Mouse (Mus musculus): ENCODE measurements around the gene Clec16a. TPM values are rescaled to one million over a fixed set of nuclear protein-coding genes. Genes with fewer than 3 reads are reported as not detected.

Clec16a gene
- total and polyA plus RNA-seq, 3 experiments: 20.0 to 24.2 (median 20.5) TPM

DNA sequence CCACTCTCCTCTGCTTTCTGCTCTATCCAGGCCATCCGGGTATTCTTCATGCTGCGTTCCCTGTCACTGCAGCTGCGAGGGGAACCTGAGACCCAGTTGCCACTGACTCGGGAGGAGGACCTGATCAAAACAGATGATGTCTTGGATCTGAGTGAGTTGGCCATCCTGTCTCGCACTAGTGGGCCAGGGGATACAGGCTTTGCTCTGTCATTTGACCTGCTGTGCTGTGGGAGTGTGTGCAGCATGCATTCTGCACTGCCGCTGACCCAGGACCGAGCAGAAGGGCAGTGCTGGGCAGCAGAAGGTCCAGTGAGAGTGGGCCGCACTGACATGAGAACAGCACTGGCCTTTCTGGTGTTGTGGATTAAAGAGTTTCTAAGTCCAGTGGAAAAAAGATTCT lies 99.6 kb downstream of the Clec16a start:
- no peak for TF ChIP-seq HCFC1 (IDR thresholded peaks at IDR 0.05; ENCODE audit: low read depth, low read length)
- TF ChIP-seq TBP (conservative IDR thresholded peaks at IDR 0.05; ENCODE audit: low read depth, low read length): no peak
- peaks cover 2 to 22% of the 10 kb centered on the region in 2 experiments for H3K4me1 ChIP-seq (ENCODE audit: control insufficient read depth in 1 of 2, insufficient read depth in 2 of 2)
- no peaks in the 10 kb centered on the region for H3K9me3 ChIP-seq (replicated peaks; ENCODE audit: low read length)
- no peaks in the 10 kb centered on the region for H3K79me2 ChIP-seq (replicated peaks; ENCODE audit: control insufficient read depth, extremely low read depth, insufficient read depth, poor library complexity, severe bottlenecking)
- no peak overlapping the region for H3K4me2 ChIP-seq (ENCODE audit: insufficient read depth, low read depth, poor library complexity, severe bottlenecking)
- no peaks in the 10 kb centered on the region for H3K27me3 ChIP-seq (replicated peaks)
- no peak overlapping the region for H3K27ac ChIP-seq (ENCODE audit: insufficient read depth, low read depth)
- peaks cover 0 to 11% of the 10 kb centered on the region in 2 experiments for H3K36me3 ChIP-seq (replicated peaks in 1 of 2; ENCODE audit: control insufficient read depth in 1 of 2, insufficient read depth in 1 of 2, low read length in 1 of 2)
- H3K9ac ChIP-seq (ENCODE audit: insufficient read depth, low read depth): no peak overlapping the region
- in situ Hi-C loops (cut with MboI; ENCODE audit: low pct_ligation_motif_present, low pct_unique_long_range_greater_than_20kb, low sequenced_read_pairs) (no loop called here), dilution Hi-C loops (cut with MboI; ENCODE audit: extremely low pct_ligation_motif_present, extremely low pct_unique_long_range_greater_than_20kb, low sequenced_read_pairs) (no loop called here)
- no peak overlapping the region for H3K4me3 ChIP-seq (replicated peaks in 1 of 3; ENCODE audit: low read depth in 2 of 3, low read length in 2 of 3, poor library complexity in 1 of 3)
- DNase-seq (ENCODE audit: extremely low read depth): no peak

DNA sequence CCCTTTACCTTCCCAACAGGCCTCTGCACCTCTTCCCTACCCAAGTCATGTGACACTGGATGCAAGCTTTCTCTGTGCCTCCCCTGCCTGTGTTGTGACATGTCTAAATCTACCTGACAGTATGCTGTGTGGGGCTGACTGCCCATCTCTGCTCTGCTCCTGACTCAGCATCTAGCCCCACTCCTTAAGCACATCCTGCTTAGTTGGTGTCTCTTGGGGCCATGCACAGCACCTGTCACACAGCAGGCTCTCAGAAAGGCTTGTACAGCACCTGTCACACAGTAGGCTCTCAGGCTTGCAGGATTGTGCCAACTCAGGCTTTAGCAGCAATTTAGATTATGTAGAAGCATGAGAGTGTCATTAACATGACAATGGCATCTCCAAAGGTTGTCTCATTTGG lies 106.7 kb downstream of the Clec16a start:
- Histone ChIP-seq H3K4me2 (ENCODE audit: insufficient read depth, low read depth, poor library complexity, severe bottlenecking) (no peak overlapping the region), H3K27me3 (replicated peaks) (no peaks in the 10 kb centered on the region), H3K4me1 (ENCODE audit: control insufficient read depth in 1 of 2, insufficient read depth in 2 of 2) (peaks cover 16 to 55% of the 10 kb centered on the region in 2 experiments), H3K9me3 (replicated peaks; ENCODE audit: low read length) (no peaks in the 10 kb centered on the region), H3K4me3 (replicated peaks in 1 of 3; ENCODE audit: low read depth in 2 of 3, low read length in 2 of 3, poor library complexity in 1 of 3) (no peak overlapping the region), H3K36me3 (replicated peaks in 1 of 2; ENCODE audit: control insufficient read depth in 1 of 2, insufficient read depth in 1 of 2, low read length in 1 of 2) (peaks cover 0 to 6% of the 10 kb centered on the region in 2 experiments), H3K79me2 (replicated peaks; ENCODE audit: control insufficient read depth, extremely low read depth, insufficient read depth, poor library complexity, severe bottlenecking) (no peaks in the 10 kb centered on the region), H3K27ac (ENCODE audit: insufficient read depth, low read depth) (no peak overlapping the region), H3K9ac (ENCODE audit: insufficient read depth, low read depth) (no peak overlapping the region)
- no peak for DNase-seq (ENCODE audit: extremely low read depth)
- dilution Hi-C loops (cut with MboI; ENCODE audit: extremely low pct_ligation_motif_present, extremely low pct_unique_long_range_greater_than_20kb, low sequenced_read_pairs): no loop called here
- in situ Hi-C loops (cut with MboI; ENCODE audit: low pct_ligation_motif_present, low pct_unique_long_range_greater_than_20kb, low sequenced_read_pairs): no loop called here
- TF ChIP-seq PAX5 (IDR thresholded peaks at IDR 0.05; ENCODE audit: low read length): no peak
- TF ChIP-seq ZKSCAN1 (IDR thresholded peaks at IDR 0.05; ENCODE audit: borderline replicate concordance, low read depth, low read length): 0 out of 2 replicates have a peak, but pooled peaks have one; percentile 16

DNA sequence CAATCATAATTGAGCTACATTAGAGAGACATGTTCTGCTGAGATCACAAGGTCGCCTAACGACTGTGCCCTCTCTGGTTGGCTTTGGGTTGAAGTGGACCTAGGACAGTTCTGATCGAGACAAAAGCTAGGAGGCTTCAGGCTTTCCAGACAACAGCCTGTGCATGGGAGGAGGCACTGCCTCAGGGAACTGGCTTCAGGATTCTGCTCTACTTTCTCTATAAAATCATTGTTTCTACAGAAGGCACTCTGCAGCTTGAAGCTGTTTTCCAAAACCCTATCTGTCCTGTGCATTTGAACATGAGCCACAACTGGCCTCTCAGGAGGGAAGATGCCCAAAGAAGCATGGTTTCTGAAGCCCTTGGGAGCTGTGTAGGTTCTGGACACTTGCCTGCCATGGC lies 107.8 kb downstream of the Clec16a start:
- Histone ChIP-seq H3K79me2 (replicated peaks; ENCODE audit: control insufficient read depth, extremely low read depth, insufficient read depth, poor library complexity, severe bottlenecking) (no peaks in the 10 kb centered on the region), H3K4me1 (ENCODE audit: control insufficient read depth in 1 of 2, insufficient read depth in 2 of 2) (peaks cover 20 to 64% of the 10 kb centered on the region in 2 experiments), H3K36me3 (replicated peaks in 1 of 2; ENCODE audit: control insufficient read depth in 1 of 2, insufficient read depth in 1 of 2, low read length in 1 of 2) (peaks cover 0 to 6% of the 10 kb centered on the region in 2 experiments), H3K9me3 (replicated peaks; ENCODE audit: low read length) (no peaks in the 10 kb centered on the region), H3K27ac (ENCODE audit: insufficient read depth, low read depth) (no peak overlapping the region), H3K4me2 (ENCODE audit: insufficient read depth, low read depth, poor library complexity, severe bottlenecking) (no peak overlapping the region), H3K9ac (ENCODE audit: insufficient read depth, low read depth) (no peak overlapping the region), H3K27me3 (replicated peaks) (no peaks in the 10 kb centered on the region), H3K4me3 (replicated peaks in 1 of 3; ENCODE audit: low read depth in 2 of 3, low read length in 2 of 3, poor library complexity in 1 of 3) (no peak overlapping the region)
- TF ChIP-seq JUND (conservative IDR thresholded peaks at IDR 0.05; ENCODE audit: low read depth, low read length): no peak
- no peak for TF ChIP-seq GABPA (IDR thresholded peaks at IDR 0.05; ENCODE audit: insufficient replicate concordance, low read depth, low read length)
- no peak for TF ChIP-seq ZKSCAN1 (IDR thresholded peaks at IDR 0.05; ENCODE audit: borderline replicate concordance, low read depth, low read length)
- TF ChIP-seq UBTF (IDR thresholded peaks at IDR 0.05; ENCODE audit: low read depth, low read length): no peak
- TF ChIP-seq TCF12 (IDR thresholded peaks at IDR 0.05; ENCODE audit: low read depth, low read length): no peak
- no peak for TF ChIP-seq CHD1 (IDR thresholded peaks at IDR 0.05; ENCODE audit: low read depth, low read length)
- no peak for TF ChIP-seq MEF2A (IDR thresholded peaks at IDR 0.05; ENCODE audit: borderline replicate concordance, low read depth, low read length)
- TF ChIP-seq MXI1 (IDR thresholded peaks at IDR 0.05; ENCODE audit: low read depth, low read length): no peak
- TF ChIP-seq PAX5 (IDR thresholded peaks at IDR 0.05; ENCODE audit: low read length): no peak
- dilution Hi-C loops (cut with MboI; ENCODE audit: extremely low pct_ligation_motif_present, extremely low pct_unique_long_range_greater_than_20kb, low sequenced_read_pairs): no loop called here
- in situ Hi-C loops (cut with MboI; ENCODE audit: low pct_ligation_motif_present, low pct_unique_long_range_greater_than_20kb, low sequenced_read_pairs): no loop called here
- no peak for DNase-seq (ENCODE audit: extremely low read depth)
